Comparison of ENCODE assay signal across 10 mouse cellular contexts in the genomic region with DNA sequence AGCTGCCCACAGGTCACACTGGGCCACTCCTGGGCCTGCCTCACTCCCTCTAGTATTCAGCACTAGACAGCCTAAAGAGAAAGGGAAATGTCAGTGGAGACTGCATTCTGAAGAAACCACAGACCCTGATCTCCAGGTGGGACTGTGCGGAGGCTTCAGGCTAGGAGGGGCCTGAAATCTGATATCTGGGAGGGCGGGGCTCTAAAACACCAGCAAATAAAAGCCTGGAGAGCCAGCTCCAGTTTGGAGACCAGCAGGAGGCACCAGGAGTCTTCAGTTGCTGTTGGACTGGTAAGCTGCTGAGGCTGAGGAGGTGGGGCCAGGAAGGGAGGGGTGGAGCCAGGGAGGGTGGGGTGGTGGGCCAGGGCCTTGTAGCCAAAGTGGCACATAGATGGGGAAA. TPM values are rescaled to one million over a fixed set of nuclear protein-coding genes. Genes with fewer than 3 reads are reported as not detected.
DNase-seq lines count a peak whose midpoint lies in the region; ATAC-seq and TF ChIP-seq lines count a peak whose summit lies in the region.
"Had no signal": no experiment of that assay in that cellular context is flagged by ENCODE, and none has a peak within 500 bp of the region (broad histone marks: within the 10 kb centered on the region; RNA-seq: fewer than 3 reads in every experiment).

A gene (plus strand): TSS at position 246 of the 400 bp plus-strand sequence.

- peaks cover 6% of the 10 kb centered on the region; the same call in 1 of the 2 replicates for H3K4me1 ChIP-seq in intestine, embryonic 15.5 days (replicated peaks)
- peaks cover 4% of the 10 kb centered on the region; the same call in 1 of the 2 replicates for H3K4me1 ChIP-seq in intestine, embryonic 16.5 days (ENCODE audit: control insufficient read depth, insufficient read depth, low read length)
- H3K4me1 ChIP-seq in limb, embryonic 13.5 days = peaks cover 9% of the 10 kb centered on the region; the same call in 1 of the 2 replicates

- H3K9me3 ChIP-seq in intestine, embryonic 15.5 days = no peaks in the 10 kb centered on the region
- H3K9me3 ChIP-seq in intestine, embryonic 16.5 days (ENCODE audit: control insufficient read depth, low read length) = no peaks in the 10 kb centered on the region
- H3K9me3 ChIP-seq in limb, embryonic 13.5 days = no peaks in the 10 kb centered on the region

- peak; percentile 41 for ATAC-seq in intestine, embryonic 15.5 days
- no peak; the same call in 1 of the 2 replicates for ATAC-seq in intestine, embryonic 16.5 days
- peak; percentile 72; the same call in 1 of the 2 replicates for ATAC-seq in limb, embryonic 13.5 days (ENCODE audit: low FRiP score, low read depth)

- peak within 1 kb of the TSS; percentile 32; the same call in 1 of the 2 replicates for H3K27ac ChIP-seq in intestine, embryonic 15.5 days
- no peak within 1 kb of the TSS for H3K27ac ChIP-seq in intestine, embryonic 16.5 days (ENCODE audit: low read length)
- 0 out of 2 replicates have a peak within 1 kb of the TSS, but pooled peaks have one; percentile 10 for H3K27ac ChIP-seq in limb, embryonic 13.5 days

- H3K27me3 ChIP-seq in intestine, embryonic 15.5 days (replicated peaks) = no peaks in the 10 kb centered on the region
- H3K27me3 ChIP-seq in intestine, embryonic 16.5 days (replicated peaks; ENCODE audit: control insufficient read depth, insufficient read depth, low read length) = no peaks in the 10 kb centered on the region
- H3K27me3 ChIP-seq in limb, embryonic 13.5 days = no peaks in the 10 kb centered on the region
- H3K27me3 ChIP-seq: CH12.LX had no signal

- DNase-seq in ES-CJ7 (ENCODE audit: low read depth, low spot score) = peak; percentile 94
- peak; percentile 8 for DNase-seq in brain, embryonic 14.5 days (ENCODE audit: low read depth)
- no peak for DNase-seq in ovary, adult 18-20 months (ENCODE audit: low spot score)
- no peak for DNase-seq in frontal cortex, postnatal 14 days (ENCODE audit: low spot score in 2 of 2)
- no peak for DNase-seq in urinary bladder, adult 18-20 months (ENCODE audit: low spot score in 2 of 2)

- no peak within 1 kb of the TSS for H3K4me3 ChIP-seq in intestine, embryonic 15.5 days (replicated peaks)
- no peak within 1 kb of the TSS for H3K4me3 ChIP-seq in intestine, embryonic 16.5 days (ENCODE audit: low read length)
- H3K4me3 ChIP-seq in limb, embryonic 13.5 days = no peak within 1 kb of the TSS

- WGBS in intestine, embryonic 15.5 days = 30% methylated on average over 2 of the region's 2 CpGs
- WGBS in intestine, embryonic 16.5 days = 26% methylated on average over 2 of the region's 2 CpGs
- WGBS in limb, embryonic 13.5 days = 5% methylated on average over 2 of the region's 2 CpGs

- no peak within 1 kb of the TSS for H3K4me2 ChIP-seq in intestine, embryonic 15.5 days (replicated peaks)
- no peak within 1 kb of the TSS for H3K4me2 ChIP-seq in intestine, embryonic 16.5 days (ENCODE audit: low read depth, low read length)
- H3K4me2 ChIP-seq in limb, embryonic 13.5 days (replicated peaks) = no peak within 1 kb of the TSS

- no peak for TF ChIP-seq POLR2A in brain, embryonic 14.5 days (IDR thresholded peaks at IDR 0.05; ENCODE audit: borderline replicate concordance, extremely low read depth, insufficient read depth, insufficient read length, poor library complexity, severe bottlenecking)

- TF ChIP-seq CTCF in brain, embryonic 14.5 days (IDR thresholded peaks at IDR 0.05; ENCODE audit: borderline replicate concordance, extremely low read depth, insufficient read depth, insufficient read length) = no peak

- 0 out of 2 replicates have a peak, but pooled peaks cover 10% of the 10 kb centered on the region for H3K36me3 ChIP-seq in intestine, embryonic 15.5 days
- 0 out of 2 replicates have a peak, but pooled peaks cover 5% of the 10 kb centered on the region for H3K36me3 ChIP-seq in intestine, embryonic 16.5 days (ENCODE audit: control insufficient read depth, insufficient read depth, low read length)
- H3K36me3 ChIP-seq in limb, embryonic 13.5 days = peaks cover 46% of the 10 kb centered on the region

- H3K9ac ChIP-seq in intestine, embryonic 15.5 days = no peak within 1 kb of the TSS
- H3K9ac ChIP-seq in intestine, embryonic 16.5 days (ENCODE audit: low read depth, low read length) = no peak within 1 kb of the TSS
- peak within 1 kb of the TSS; percentile 25; the same call in 1 of the 2 replicates for H3K9ac ChIP-seq in limb, embryonic 13.5 days

RNA-seq across cellular contexts. Expression of the gene that starts here (rescaled TPM):
- polyA plus RNA-seq in intestine, embryonic 15.5 days (2015; fragmentation: Nextera tagmentation; extraction: Ambion mirVana) = 0.39 and 0.41 TPM in 2 replicates
- polyA plus RNA-seq in intestine, embryonic 16.5 days (2015; fragmentation: Nextera tagmentation; extraction: Ambion mirVana) = 0.23 and 0.65 TPM in 2 replicates
- polyA plus RNA-seq in brain, embryonic 14.5 days (2012; rRNA removed) = 0.22 TPM in 1 of 2 replicates, not detected in the other
- polyA plus RNA-seq in limb, embryonic 13.5 days (2015; fragmentation: Nextera tagmentation; extraction: Ambion mirVana) = 3.1 and 4.2 TPM in 2 replicates
- polyA plus RNA-seq: forebrain, embryonic 11.5 days had no signal

Comparison
In these comparisons a context has a peak if more than half of its experiments do, and no peak if none do; other contexts are left out.
1. Peak in ATAC-seq and H3K27ac ChIP-seq in intestine, embryonic 15.5 days; RNA of the gene not detected or under 1 TPM.
2. Peak in DNase-seq in brain, embryonic 14.5 days; RNA of the gene not detected or under 1 TPM.